Mouse (Mus musculus): ENCODE measurements around the gene Ccdc34.

DNA sequence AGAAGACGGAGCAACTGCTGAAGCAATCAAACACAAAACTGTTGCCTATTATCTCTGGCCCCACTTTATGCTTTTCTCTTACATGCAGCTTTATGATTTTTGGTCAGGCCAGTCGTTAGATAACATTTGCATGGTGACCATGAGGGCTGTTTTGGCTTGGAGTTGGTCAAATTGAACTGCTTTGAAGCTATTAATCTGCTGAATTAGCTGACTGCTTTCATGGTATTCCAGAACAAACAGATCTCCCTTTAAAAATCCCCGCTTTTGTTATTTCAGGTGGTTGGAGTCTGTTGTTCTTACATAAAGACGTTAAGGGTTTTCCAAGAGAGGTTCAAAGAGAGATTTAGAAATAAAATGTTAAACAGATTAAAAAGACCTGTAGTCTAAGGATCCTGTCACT lies 40.8 kb downstream of the Ccdc34 start:
- TF ChIP-seq POLR2A (IDR thresholded peaks at IDR 0.05; ENCODE audit: borderline replicate concordance, low read depth, low read length) (no peak), CTCF (IDR thresholded peaks at IDR 0.05; ENCODE audit: low read depth, low read length) (no peak)

Data from bone marrow macrophage, adult 2 months (primary cell).